Mouse (Mus musculus) midbrain, embryonic 16.5 days (tissue): ENCODE results near the gene A730049H05Rik. TPM values are rescaled to one million over a fixed set of nuclear protein-coding genes. Genes with fewer than 3 reads are reported as not detected.

Experiments used
- ATAC-seq: fragments of 200-750 bp; cut with Nextera tagmentation; 2 replicates; pipeline ENCODE4 v1.8.0; 2017; ENCODE audit warnings: moderate TSS enrichment
- H3K27ac ChIP-seq: fragments of 300-500 bp; sonication (generic); 2 replicates; pipeline ENCODE4 v1.5.1; 2014; ENCODE audit warnings: mild to moderate bottlenecking, low read length, mixed read lengths
- H3K27me3 ChIP-seq: fragments of 300-500 bp; sonication (generic); 2 replicates; pipeline ENCODE4 v1.6.1; 2014; ENCODE audit warnings: low read depth, low read length, mixed read lengths; ENCODE audit not compliant: control insufficient read depth, insufficient read depth
- H3K36me3 ChIP-seq: fragments of 300-500 bp; sonication (generic); 2 replicates; pipeline ENCODE4 v1.6.1; 2014; ENCODE audit warnings: mild to moderate bottlenecking, low read length, moderate library complexity, mixed read lengths; ENCODE audit not compliant: control insufficient read depth, insufficient read depth
- H3K4me1 ChIP-seq: fragments of 300-500 bp; sonication (generic); 2 replicates; pipeline ENCODE4 v1.6.1; 2014; ENCODE audit warnings: mild to moderate bottlenecking, low read length, mixed read lengths; ENCODE audit not compliant: control insufficient read depth, insufficient read depth
- H3K4me2 ChIP-seq: fragments of 300-500 bp; sonication (generic); 2 replicates; pipeline ENCODE4 v1.6.1; 2014; ENCODE audit warnings: mild to moderate bottlenecking, low read length, mixed read lengths
- H3K4me3 ChIP-seq: fragments of 300-500 bp; sonication (generic); 2 replicates; pipeline ENCODE4 v1.5.1; 2014; ENCODE audit warnings: low read depth, mild to moderate bottlenecking, low read length, moderate library complexity, mixed read lengths
- H3K9ac ChIP-seq: fragments of 300-500 bp; sonication (generic); 2 replicates; pipeline ENCODE4 v1.6.1; 2014; ENCODE audit warnings: low read depth, low read length, mixed read lengths
- H3K9me3 ChIP-seq: fragments of 300-500 bp; sonication (generic); replicated peaks from 2 replicates; pipeline ENCODE4 v1.6.1; 2014; ENCODE audit warnings: mild to moderate bottlenecking, low read length, mixed read lengths; ENCODE audit not compliant: control insufficient read depth, poor library complexity, severe bottlenecking
- WGBS: fragments of 180-500 bp; shearing (Covaris S2); extraction: QIAGEN DNeasy Blood & Tissue Kit; methylation state at CpG from one replicate; pipeline ENCODE4 v1.1.7; 2014; 5-methylcytosine and 5-hydroxymethylcytosine counted together
- polyA plus RNA-seq: library from polyadenylated mRNA; unstranded; fragments of >200 nt; fragmentation: Nextera tagmentation; extraction: Ambion mirVana; gene quantifications from 2 replicates; pipeline ENCODE4 v1.2.1, GENCODE M21; 2015

Gene A730049H05Rik
- polyA plus RNA-seq, 1 experiment from 2014 or later = 0.58 TPM

DNA sequence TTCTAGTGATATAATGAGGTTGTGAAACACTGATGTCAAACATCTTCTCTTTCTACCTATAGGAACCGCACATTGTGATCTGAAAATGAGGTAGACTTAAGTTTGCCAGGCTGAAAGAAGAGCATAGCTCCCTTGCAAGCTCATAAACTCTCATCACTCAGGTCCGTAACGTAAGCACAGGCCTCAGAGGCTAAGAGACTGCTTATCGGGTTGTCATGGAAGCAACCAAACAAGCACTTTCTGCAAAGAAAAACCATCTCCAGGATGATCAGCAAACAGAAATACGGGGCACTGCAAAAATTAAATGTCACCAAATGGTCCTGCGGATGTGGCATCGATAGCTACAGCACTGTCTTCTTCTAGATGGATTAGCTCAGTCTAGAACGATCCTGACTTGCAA lies 29.6 kb downstream of the A730049H05Rik start:
- H3K4me1 ChIP-seq = peaks cover 4% of the 10 kb centered on the region
- no peak overlapping the region for H3K9ac ChIP-seq
- H3K9me3 ChIP-seq = no peaks in the 10 kb centered on the region
- no peak for ATAC-seq
- no peaks in the 10 kb centered on the region for H3K27me3 ChIP-seq
- WGBS = 87% methylated on average over 8 of the region's 8 CpGs
- no peak overlapping the region for H3K27ac ChIP-seq
- no peaks in the 10 kb centered on the region for H3K36me3 ChIP-seq
- no peak overlapping the region for H3K4me3 ChIP-seq
- no peak overlapping the region for H3K4me2 ChIP-seq

DNA sequence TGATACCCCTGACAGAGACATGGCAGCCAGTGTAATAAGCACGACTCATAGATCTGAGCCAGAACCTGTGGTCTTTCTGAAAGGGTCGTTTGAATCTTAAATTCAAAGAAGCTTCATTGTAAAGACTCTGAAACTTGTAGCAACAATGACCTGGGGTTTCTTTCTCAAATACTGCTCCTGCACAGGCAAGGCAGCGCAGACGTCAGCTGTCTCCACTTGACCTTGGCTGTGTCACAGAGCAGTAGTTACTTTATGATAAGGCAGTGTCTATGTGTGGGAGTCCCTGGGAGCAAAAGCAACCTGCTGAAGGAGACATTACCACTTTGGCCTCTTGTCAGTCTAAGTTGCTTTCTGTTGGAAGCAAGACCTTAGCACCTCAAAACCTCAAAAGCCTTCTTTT lies 30.3 kb downstream of the A730049H05Rik start:
- no peak overlapping the region for H3K4me2 ChIP-seq
- no peaks in the 10 kb centered on the region for H3K36me3 ChIP-seq
- no peak overlapping the region for H3K27ac ChIP-seq
- no peak overlapping the region for H3K9ac ChIP-seq
- no peak for ATAC-seq
- 54% methylated on average over 4 of the region's 4 CpGs for WGBS
- no peaks in the 10 kb centered on the region for H3K27me3 ChIP-seq
- no peak overlapping the region for H3K4me3 ChIP-seq
- no peaks in the 10 kb centered on the region for H3K9me3 ChIP-seq
- H3K4me1 ChIP-seq = peaks cover 4% of the 10 kb centered on the region

DNA sequence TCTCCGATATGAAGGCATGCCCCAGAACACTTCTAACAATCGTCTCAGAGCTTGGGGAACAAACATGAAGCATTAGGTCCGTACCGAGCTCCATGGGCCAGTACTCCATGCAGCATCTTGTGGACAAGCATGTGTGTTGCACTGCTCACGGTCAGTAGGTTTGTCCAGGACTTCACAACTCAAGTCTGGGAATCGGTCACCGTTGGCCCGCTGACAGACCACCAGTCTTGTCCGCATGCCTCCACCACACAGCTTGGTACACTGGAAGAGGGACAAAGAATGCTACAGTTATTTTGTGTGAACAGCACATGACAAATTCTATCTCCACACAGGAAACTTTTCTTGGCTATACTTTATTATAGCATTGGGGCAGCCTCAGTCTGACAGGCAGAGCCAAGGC lies 32.9 kb downstream of the A730049H05Rik start:
- H3K27ac ChIP-seq = no peak overlapping the region
- H3K27me3 ChIP-seq = no peaks in the 10 kb centered on the region
- H3K9me3 ChIP-seq = no peaks in the 10 kb centered on the region
- no peak for ATAC-seq
- 93% methylated on average over 9 of the region's 9 CpGs for WGBS
- H3K9ac ChIP-seq = no peak overlapping the region
- peaks cover 4% of the 10 kb centered on the region for H3K4me1 ChIP-seq
- no peak overlapping the region for H3K4me3 ChIP-seq
- H3K4me2 ChIP-seq = no peak overlapping the region
- no peaks in the 10 kb centered on the region for H3K36me3 ChIP-seq

DNA sequence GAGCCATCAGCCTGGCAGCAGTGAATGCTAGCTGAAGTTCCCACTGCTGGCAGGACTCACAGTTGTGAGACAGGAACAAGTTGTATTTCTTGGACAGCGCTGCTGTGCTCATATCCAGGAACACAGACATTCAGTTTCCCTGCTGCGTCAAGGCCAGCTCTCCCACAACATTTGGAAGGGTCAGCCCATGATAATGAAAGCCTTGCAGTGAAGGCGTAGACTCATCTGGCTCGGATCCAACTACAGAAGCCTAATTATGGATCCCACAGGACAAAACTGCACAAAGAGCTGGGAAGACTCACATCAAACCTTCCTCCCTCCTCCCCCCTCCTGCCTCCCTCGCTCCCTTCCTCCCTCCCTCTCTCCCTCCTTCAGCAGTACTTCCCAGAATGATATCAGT lies 34.0 kb downstream of the A730049H05Rik start:
- peak; percentile 54 for ATAC-seq
- 24% methylated on average over 4 of the region's 5 CpGs for WGBS
- no peaks in the 10 kb centered on the region for H3K36me3 ChIP-seq
- no peaks in the 10 kb centered on the region for H3K27me3 ChIP-seq
- no peak overlapping the region for H3K4me3 ChIP-seq
- no peaks in the 10 kb centered on the region for H3K9me3 ChIP-seq
- no peak overlapping the region for H3K4me2 ChIP-seq
- H3K4me1 ChIP-seq = peaks cover 4% of the 10 kb centered on the region
- peak overlapping the region; percentile 32; the same call in 1 of the 2 replicates for H3K27ac ChIP-seq
- no peak overlapping the region for H3K9ac ChIP-seq

DNA sequence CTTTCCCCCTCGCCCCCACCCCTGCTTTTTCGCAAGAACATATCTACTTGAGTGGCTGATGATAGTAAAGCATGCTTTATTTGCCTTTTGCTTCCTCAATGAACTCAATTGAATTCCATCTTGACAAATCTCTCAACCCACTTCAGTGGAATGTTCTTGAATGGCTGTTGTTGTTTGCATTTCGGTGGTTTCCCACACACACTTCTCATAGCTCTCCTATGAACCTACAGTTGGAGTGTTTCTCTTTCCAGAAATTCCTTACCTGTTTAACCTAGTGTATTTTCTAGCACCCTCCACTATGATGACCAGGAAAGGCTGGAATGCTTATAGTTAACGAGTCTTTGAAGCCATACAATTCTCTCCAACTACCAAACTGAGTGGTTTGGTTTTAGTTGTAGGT lies 38.6 kb downstream of the A730049H05Rik start:
- 86% methylated on average over 4 of the region's 4 CpGs for WGBS
- Histone ChIP-seq H3K4me2 (no peak overlapping the region), H3K9ac (no peak overlapping the region), H3K4me3 (no peak overlapping the region), H3K9me3 (no peaks in the 10 kb centered on the region), H3K27me3 (no peaks in the 10 kb centered on the region), H3K4me1 (peaks cover 4% of the 10 kb centered on the region), H3K27ac (no peak overlapping the region), H3K36me3 (no peaks in the 10 kb centered on the region)
- no peak for ATAC-seq

DNA sequence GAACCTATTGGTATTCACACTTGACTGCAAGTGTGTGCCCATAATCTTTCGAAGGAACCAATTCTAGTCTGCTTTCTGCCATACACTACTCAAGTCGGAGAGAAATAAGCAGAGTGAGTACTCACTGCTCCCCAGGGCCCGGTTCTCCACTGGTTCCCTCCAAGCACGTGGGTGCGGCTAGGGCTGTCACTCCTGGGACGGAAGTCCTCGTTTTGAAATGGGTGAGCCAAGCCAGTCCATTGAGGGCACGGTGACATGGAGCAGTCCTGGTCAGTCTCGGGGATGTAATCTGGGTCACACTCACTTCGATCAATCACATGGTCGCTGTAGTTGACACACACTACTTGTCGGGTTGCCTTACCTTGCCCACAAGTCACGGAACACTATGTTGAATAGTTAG lies 41.5 kb downstream of the A730049H05Rik start:
- ATAC-seq = no peak
- Histone ChIP-seq H3K4me3 (no peak overlapping the region), H3K27ac (no peak overlapping the region), H3K36me3 (no peaks in the 10 kb centered on the region), H3K27me3 (no peaks in the 10 kb centered on the region), H3K9ac (no peak overlapping the region), H3K9me3 (no peaks in the 10 kb centered on the region), H3K4me2 (no peak overlapping the region), H3K4me1 (no peaks in the 10 kb centered on the region)
- WGBS = 93% methylated on average over 13 of the region's 13 CpGs

DNA sequence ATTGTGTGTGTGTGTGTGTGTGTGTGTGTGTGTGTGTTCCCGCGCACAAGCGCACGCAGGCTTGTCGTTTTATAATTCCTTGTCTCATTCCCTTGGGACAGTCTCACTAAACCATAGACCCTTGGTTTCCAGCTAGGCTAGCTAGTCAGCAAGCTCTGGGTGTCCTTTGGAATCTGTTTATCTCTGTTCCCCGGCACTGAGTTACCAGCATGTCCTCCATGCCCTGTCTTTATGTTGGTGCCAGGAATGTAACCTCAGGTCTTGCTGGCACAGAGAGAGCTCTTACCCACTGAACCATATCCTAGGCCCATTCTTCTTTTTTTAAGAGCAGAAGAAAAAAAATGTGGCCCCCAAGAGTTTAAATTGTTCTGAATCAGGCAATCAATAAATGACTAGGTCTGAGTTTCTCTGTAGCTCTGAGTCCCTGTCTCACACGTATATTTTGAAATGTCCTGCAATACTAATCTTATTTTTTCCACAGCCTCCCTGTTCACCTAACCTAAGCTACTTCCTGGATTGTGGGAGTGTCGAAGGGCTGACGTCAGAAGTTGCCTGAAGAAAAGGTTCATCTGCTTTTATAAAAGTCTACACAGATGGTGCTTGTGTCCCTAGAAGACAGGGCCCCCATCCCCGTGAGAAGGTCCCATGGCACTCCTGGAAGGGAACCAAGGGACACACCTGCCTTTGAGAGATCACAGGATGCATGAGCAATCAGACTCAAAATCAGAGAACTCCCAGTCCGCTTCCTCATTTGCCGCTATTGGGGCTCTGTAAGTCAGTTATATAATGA lies 42.6 kb downstream of the A730049H05Rik start:
- Histone ChIP-seq H3K4me1 (no peaks in the 10 kb centered on the region), H3K9ac (no peak overlapping the region), H3K9me3 (no peaks in the 10 kb centered on the region), H3K4me3 (no peak overlapping the region), H3K27me3 (no peaks in the 10 kb centered on the region), H3K36me3 (no peaks in the 10 kb centered on the region), H3K27ac (no peak overlapping the region), H3K4me2 (no peak overlapping the region)
- WGBS = 79% methylated on average over 12 of the region's 12 CpGs
- ATAC-seq = no peak

DNA sequence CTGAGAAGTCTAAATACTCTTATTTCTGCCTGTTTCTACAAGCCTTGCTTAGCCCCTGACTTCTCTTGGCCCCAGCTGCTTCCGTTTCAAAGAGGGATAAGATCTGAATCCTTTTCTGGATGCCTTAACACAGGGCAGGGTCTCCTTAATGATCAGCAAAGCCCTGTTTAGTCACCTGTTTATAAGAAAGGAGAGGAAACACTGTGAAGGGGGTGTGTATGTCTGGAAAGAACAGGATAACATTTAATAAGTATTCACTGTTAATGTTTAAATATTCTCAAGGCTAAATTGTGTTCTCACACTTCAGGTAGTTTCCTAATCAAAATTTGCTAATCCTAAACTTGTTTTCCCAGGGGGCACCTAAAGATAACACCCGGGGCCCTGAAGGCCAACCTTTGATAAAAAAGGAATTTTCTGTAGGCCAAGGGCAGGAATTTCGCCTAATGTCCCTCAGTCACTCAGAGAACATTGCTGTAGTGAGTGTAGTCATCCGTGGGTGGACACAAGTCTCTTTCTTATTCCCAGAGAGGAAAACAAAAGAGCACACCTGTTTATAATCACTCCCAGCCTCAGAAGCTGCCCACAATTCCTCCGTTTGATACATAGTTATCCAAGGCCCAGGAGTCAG lies 44.1 kb downstream of the A730049H05Rik start:
- no peaks in the 10 kb centered on the region for H3K36me3 ChIP-seq
- no peak overlapping the region for H3K4me3 ChIP-seq
- 72% methylated on average over 5 of the region's 5 CpGs for WGBS

DNA sequence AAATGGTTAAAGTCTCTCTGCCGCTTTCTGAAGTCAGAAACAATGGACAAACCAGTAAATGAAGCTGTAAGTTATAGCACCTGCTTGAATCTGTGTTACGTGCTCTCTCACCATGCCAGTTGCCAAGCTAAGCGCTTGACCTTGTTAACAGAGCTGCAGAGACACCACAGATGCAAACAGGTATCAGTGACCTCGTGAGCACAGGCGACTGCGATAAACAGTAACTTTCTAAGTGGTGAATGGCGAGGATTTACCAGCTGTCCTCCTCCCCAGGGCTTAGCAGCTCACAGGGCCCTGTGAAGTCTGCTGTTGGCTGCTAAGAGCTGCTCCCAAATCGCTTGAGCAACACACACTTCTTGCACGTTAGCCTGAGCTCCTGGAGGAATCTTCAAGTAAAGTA lies 46.3 kb downstream of the A730049H05Rik start:
- no peak overlapping the region for H3K4me3 ChIP-seq
- H3K4me2 ChIP-seq = no peak overlapping the region
- no peaks in the 10 kb centered on the region for H3K4me1 ChIP-seq
- H3K9me3 ChIP-seq = no peaks in the 10 kb centered on the region
- no peaks in the 10 kb centered on the region for H3K36me3 ChIP-seq
- 71% methylated on average over 9 of the region's 9 CpGs for WGBS
- no peak for ATAC-seq
- H3K27me3 ChIP-seq = no peaks in the 10 kb centered on the region
- no peak overlapping the region for H3K27ac ChIP-seq
- H3K9ac ChIP-seq = no peak overlapping the region

More for the DNA sequence above, 44.1 kb downstream of the A730049H05Rik start:
- Histone ChIP-seq H3K27ac (no peak overlapping the region), H3K27me3 (no peaks in the 10 kb centered on the region), H3K4me2 (no peak overlapping the region), H3K9ac (no peak overlapping the region), H3K9me3 (no peaks in the 10 kb centered on the region), H3K4me1 (no peaks in the 10 kb centered on the region)
- no peak for ATAC-seq
